Mouse (Mus musculus): ENCODE data around the gene Mtmr12. TPM values are rescaled to one million over a fixed set of nuclear protein-coding genes. Genes with fewer than 3 reads are reported as not detected.

Gene Mtmr12
- polyA plus RNA-seq, 1 experiment from 2014 or later, result 19.0 TPM

DNA sequence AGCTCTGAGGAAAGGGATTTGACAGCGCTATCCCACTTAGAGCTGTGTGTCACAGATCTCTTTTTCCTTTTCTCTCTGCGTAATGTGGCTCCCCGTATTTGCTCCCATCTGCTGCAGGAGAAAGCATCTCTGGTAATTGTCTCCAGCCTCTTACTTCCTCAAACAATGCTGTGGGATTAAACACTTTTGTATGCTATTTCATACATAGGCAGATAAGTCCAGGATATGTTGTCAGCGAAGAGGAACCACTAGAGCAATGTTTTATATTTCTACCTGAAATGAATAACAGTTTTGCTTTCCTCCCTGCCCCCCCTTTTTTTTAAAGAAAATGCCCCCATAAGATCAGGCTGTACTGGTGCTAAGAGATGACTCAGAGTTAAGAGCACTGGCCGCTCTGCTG, 103.7 kb downstream of the Mtmr12 start:
- Histone ChIP-seq H3K27me3 (ENCODE audit: insufficient read depth, poor library complexity, severe bottlenecking) (no peaks in the 10 kb centered on the region), H3K9me3 (no peaks in the 10 kb centered on the region), H3K4me1 (peaks cover 10% of the 10 kb centered on the region; the same call in 1 of the 2 replicates), H3K4me3 (no peak overlapping the region), H3K27ac (no peak overlapping the region), H3K36me3 (no peaks in the 10 kb centered on the region)
- no peak for DNase-seq (ENCODE audit: low spot score)
- WGBS, result 83% methylated on average over 5 of the region's 5 CpGs

DNA sequence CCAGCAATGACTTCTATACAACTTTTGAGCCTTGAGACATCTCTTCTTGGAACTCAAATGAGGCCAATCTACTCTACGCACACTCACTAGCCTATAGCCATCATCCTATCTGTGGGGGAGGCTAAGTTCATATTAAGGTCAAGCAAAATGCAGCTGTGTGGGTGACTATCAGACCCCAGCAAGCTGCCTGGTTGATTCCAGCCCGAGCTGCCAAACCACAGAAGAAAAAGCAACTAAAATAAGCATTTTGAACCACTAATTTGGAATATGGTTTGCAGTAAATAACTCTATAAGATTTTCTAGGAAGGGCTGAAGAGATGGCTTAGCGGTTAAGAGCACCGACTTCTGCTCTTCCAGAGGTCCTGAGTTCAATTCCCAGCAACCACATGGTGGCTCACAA, 105.8 kb downstream of the Mtmr12 start:
- Histone ChIP-seq H3K36me3 (no peaks in the 10 kb centered on the region), H3K4me1 (peaks cover 10% of the 10 kb centered on the region; the same call in 1 of the 2 replicates), H3K27ac (no peak overlapping the region), H3K4me3 (no peak overlapping the region), H3K27me3 (ENCODE audit: insufficient read depth, poor library complexity, severe bottlenecking) (no peaks in the 10 kb centered on the region), H3K9me3 (no peaks in the 10 kb centered on the region)
- 80% methylated on average over 4 of the region's 4 CpGs for WGBS
- DNase-seq (ENCODE audit: low spot score), result no peak

DNA sequence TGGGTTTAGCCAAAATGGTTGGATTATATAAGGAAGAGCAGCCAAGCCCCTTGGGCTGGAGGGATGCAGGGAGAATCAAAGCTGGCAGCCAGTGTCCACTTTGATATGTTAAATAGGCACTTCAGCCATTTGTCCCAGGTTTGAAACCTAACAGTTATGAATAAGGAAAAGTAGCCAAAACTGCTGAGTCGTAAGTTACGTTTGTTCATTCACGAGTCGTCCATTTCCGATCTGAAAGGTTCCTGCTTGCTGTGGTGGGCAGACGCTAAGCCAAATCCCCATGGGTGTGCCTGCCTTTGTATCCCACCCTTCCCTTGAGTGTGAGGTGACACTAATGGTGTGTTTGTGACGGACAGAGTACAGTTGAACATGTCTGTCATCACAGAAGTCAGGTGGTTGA, 106.6 kb downstream of the Mtmr12 start:
- H3K9me3 ChIP-seq, result no peaks in the 10 kb centered on the region
- H3K27ac ChIP-seq, result no peak overlapping the region
- no peak overlapping the region for H3K4me3 ChIP-seq
- 82% methylated on average over 7 of the region's 7 CpGs for WGBS
- H3K27me3 ChIP-seq (ENCODE audit: insufficient read depth, poor library complexity, severe bottlenecking), result no peaks in the 10 kb centered on the region
- no peaks in the 10 kb centered on the region for H3K36me3 ChIP-seq
- H3K4me1 ChIP-seq, result peaks cover 7% of the 10 kb centered on the region; the same call in 1 of the 2 replicates
- DNase-seq (ENCODE audit: low spot score), result no peak

DNA sequence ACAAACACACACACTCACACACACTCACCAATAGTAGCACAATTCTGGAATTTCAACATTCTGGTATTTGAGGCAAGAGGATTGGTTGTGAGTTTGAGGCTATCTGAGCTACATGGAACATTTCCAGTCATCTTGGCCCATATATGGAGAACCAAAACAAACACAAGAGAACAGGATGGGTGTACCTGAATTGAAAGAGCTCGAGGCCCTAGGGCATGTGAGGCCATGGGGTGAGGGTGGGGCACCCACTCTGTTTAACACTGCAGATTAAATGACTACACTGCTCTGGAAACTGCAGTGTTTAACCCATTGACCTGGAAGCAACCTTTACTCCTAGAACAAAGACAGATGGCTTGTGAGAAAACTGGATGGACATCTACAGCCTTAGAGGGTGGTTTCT, 108.4 kb downstream of the Mtmr12 start:
- no peaks in the 10 kb centered on the region for H3K36me3 ChIP-seq
- no peak for DNase-seq (ENCODE audit: low spot score)
- no peaks in the 10 kb centered on the region for H3K27me3 ChIP-seq (ENCODE audit: insufficient read depth, poor library complexity, severe bottlenecking)
- H3K4me3 ChIP-seq, result no peak overlapping the region
- WGBS, result 17% methylated on average over 1 of the region's 1 CpGs
- H3K9me3 ChIP-seq, result no peaks in the 10 kb centered on the region
- no peak overlapping the region for H3K27ac ChIP-seq
- no peaks in the 10 kb centered on the region for H3K4me1 ChIP-seq

DNA sequence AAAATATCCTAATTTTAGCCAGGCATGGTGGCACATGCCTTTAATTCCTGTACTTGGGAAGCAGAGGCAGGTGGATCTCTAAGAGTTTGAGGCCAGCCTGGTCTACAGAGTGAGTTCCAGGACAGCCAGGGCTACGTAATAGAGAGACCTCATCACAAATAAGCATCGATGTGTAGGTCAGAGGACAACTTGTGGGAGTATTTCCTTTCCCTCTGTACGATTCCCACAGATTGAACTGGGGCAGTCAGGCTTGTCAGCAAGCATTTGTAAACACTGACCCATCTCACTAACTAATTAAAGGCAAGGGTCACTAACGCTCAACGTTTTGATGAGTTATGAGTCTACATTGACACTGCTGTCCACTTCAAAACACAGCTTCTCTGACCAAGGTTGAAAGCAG, 109.8 kb downstream of the Mtmr12 start:
- no peaks in the 10 kb centered on the region for H3K36me3 ChIP-seq
- no peaks in the 10 kb centered on the region for H3K4me1 ChIP-seq
- DNase-seq (ENCODE audit: low spot score), result no peak
- H3K27me3 ChIP-seq (ENCODE audit: insufficient read depth, poor library complexity, severe bottlenecking), result 0 out of 2 replicates have a peak, but pooled peaks cover 7% of the 10 kb centered on the region
- no peak overlapping the region for H3K4me3 ChIP-seq
- H3K27ac ChIP-seq, result no peak overlapping the region
- 82% methylated on average over 5 of the region's 5 CpGs for WGBS
- no peaks in the 10 kb centered on the region for H3K9me3 ChIP-seq

DNA sequence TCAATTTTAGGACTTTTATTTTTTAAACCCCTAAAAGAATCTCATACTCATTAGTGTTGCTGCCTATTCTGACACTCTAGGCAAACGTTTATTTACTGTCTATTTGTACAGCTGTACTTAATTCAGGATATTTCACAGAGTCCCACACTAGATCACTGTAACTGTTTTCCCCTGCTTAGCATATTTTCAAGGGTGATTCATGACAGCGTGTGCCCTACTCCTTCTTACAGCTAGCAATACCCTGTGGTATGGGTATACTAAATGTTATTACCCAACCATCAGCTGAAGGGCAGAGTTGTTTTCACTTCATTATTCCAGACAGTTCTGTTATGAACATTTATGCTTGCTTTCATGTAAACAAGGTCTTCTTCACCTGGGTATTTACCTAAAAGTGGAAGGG, 111.2 kb downstream of the Mtmr12 start:
- no peak for DNase-seq (ENCODE audit: low spot score)
- Histone ChIP-seq H3K36me3 (no peaks in the 10 kb centered on the region), H3K9me3 (no peaks in the 10 kb centered on the region), H3K27me3 (ENCODE audit: insufficient read depth, poor library complexity, severe bottlenecking) (0 out of 2 replicates have a peak, but pooled peaks cover 7% of the 10 kb centered on the region), H3K27ac (no peak overlapping the region), H3K4me3 (no peak overlapping the region), H3K4me1 (peaks cover 4% of the 10 kb centered on the region; the same call in 1 of the 2 replicates)
- WGBS, result 57% methylated on average over 2 of the region's 2 CpGs

DNA sequence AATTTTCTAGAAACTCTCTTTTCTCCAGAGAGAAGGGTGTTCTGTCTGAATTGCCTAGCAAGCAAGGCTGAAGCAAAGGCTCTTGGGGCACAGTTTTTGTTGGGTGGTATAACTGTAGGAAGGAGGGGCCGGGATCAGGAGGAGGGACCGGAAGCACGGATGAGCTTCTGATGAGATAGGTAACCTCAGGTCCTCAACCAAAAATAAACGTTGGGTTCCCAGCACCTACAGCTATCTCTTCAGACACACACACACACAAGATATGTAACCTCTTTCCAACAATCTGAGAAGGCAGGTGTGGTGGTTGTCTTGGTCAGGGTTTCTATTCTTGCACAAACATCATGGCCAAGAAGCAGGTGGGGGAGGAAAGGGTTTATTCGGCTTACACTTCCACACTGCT, 112.5 kb downstream of the Mtmr12 start:
- H3K9me3 ChIP-seq, result no peaks in the 10 kb centered on the region
- H3K36me3 ChIP-seq, result no peaks in the 10 kb centered on the region
- H3K27me3 ChIP-seq (ENCODE audit: insufficient read depth, poor library complexity, severe bottlenecking), result 0 out of 2 replicates have a peak, but pooled peaks cover 7% of the 10 kb centered on the region
- H3K27ac ChIP-seq, result no peak overlapping the region
- no peak for DNase-seq (ENCODE audit: low spot score)
- H3K4me1 ChIP-seq, result peaks cover 4% of the 10 kb centered on the region
- H3K4me3 ChIP-seq, result no peak overlapping the region
- WGBS, result 80% methylated on average over 5 of the region's 5 CpGs

DNA sequence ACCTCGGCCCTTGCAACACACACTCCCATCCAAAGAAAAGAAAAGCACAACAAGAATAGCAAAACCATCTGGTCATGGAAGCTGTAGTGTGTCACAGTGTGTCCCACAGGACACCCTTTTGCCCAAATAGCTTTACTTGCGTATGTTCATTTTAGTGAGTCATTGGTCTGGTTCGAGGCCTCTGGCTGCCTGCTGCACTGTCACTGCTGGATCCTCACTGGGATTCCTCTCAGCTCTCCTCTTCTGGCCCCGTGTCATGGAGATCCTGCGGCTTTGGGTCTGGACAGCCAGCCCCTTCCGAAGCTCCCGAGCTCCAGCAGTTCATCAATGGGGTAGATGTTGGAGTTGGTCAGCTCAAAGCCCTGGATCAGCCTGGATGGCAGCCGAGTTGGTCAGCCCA, 113.6 kb downstream of the Mtmr12 start:
- Histone ChIP-seq H3K4me3 (no peak overlapping the region), H3K27ac (no peak overlapping the region), H3K27me3 (ENCODE audit: insufficient read depth, poor library complexity, severe bottlenecking) (0 out of 2 replicates have a peak, but pooled peaks cover 7% of the 10 kb centered on the region), H3K36me3 (no peaks in the 10 kb centered on the region), H3K9me3 (no peaks in the 10 kb centered on the region), H3K4me1 (peaks cover 4% of the 10 kb centered on the region)
- WGBS, result 77% methylated on average over 8 of the region's 8 CpGs
- no peak for DNase-seq (ENCODE audit: low spot score)

DNA sequence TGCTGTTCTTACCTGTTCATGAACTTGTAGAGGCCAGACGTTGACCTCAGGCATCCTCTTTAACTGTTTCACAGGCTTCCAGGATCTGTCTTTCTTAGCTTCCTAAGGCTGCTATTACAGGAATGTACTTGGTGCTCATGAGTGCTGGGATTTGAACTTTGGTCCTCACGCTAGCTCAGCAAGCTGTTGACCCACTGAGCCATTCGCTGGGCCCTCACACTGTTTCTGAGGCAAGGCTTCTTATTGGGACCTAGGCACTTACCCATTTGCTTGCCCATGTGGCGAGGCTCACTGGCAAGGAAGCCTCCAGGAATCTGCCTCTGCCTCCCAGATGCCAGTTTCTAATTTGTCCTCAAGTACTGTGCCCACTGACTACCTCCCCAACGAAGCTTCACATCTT, 115.1 kb downstream of the Mtmr12 start:
- Histone ChIP-seq H3K4me3 (peak overlapping the region; percentile 96; the same call in 1 of the 2 replicates), H3K4me1 (peaks cover 10% of the 10 kb centered on the region), H3K27ac (no peak overlapping the region), H3K36me3 (no peaks in the 10 kb centered on the region), H3K9me3 (no peaks in the 10 kb centered on the region), H3K27me3 (ENCODE audit: insufficient read depth, poor library complexity, severe bottlenecking) (0 out of 2 replicates have a peak, but pooled peaks cover 7% of the 10 kb centered on the region)
- DNase-seq (ENCODE audit: low spot score), result no peak
- 44% methylated on average over 5 of the region's 5 CpGs for WGBS

DNA sequence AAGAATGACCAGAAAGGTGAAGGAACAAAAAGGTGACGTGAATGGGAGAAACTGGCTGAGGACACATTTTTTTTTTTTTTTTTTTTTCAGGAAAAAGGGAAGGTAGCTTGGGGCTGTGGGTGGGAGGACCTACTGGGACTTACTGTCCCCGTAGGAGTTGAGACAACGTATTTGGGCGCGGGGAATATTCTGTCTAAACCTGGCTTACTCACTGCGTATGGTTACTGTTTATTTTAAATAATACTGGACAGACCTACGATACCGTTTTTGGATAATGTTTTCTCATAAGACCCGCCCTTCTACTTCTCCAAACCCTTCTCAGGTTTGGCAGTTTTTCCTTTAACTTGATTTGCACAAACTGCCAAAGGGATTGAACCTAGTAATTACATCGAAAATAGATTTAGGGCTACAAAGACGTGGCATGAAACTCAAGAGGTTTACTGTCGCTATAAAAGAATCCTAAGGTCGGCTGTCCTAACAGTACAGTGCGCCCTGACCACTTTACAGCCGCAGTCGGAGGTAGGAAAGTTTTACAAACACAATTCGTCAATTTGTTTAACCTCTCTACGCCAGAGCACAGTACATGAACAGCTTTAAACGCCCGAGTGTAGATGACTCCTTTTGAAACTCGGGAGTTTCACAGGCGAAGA, 115.7 kb downstream of the Mtmr12 start:
- Histone ChIP-seq H3K9me3 (no peaks in the 10 kb centered on the region), H3K4me1 (peaks cover 11% of the 10 kb centered on the region), H3K36me3 (peaks cover under 1% of the 10 kb centered on the region; the same call in 1 of the 2 replicates), H3K27me3 (ENCODE audit: insufficient read depth, poor library complexity, severe bottlenecking) (0 out of 2 replicates have a peak, but pooled peaks cover 7% of the 10 kb centered on the region), H3K4me3 (peak overlapping the region; percentile 96), H3K27ac (peak overlapping the region; percentile 97)
- 4% methylated on average over 22 of the region's 22 CpGs for WGBS
- DNase-seq (ENCODE audit: low spot score), result no peak

DNA sequence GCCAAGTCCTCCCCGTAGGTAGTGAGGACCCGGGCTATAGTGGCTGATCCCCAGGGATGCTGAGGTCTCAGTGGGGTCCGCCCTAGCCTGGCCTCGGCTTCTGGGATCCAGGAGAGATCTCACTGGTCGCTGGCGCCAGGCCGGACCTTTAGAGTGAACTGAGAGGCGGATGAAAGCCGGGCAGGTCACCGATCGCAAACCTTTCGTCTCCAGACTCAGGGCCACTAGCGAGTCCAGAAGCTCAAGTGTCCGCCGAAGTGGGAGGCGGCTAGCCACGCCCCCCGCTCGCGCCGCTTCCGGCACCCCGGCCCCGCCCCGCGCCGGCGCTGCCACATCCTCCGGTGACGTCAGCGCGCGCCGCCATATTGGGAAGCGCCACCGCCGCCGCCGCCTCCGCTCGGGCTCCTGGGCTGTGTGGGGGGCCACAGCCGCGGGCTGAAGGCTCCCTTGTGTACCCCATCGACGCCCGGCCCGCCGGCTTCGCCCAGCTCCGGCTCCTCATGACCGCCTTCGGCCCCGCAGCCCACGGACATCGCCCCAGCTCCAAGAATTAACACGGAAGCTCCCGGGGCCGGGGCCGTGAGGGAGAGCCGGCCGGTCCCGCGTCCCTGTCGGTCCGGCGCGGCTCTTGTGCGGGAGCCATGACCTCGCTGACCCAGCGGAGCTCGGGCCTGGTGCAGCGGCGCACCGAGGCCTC, 116.4 kb downstream of the Mtmr12 start, which contains the start of gene Golph3:
Golph3 (plus strand) TSS at position 360 of the 697 bp plus-strand sequence.
- no peaks in the 10 kb centered on the region for H3K9me3 ChIP-seq
- peak within 1 kb of the TSS; percentile 97 for H3K27ac ChIP-seq
- DNase-seq (ENCODE audit: low spot score), result peak; percentile 96
- peaks cover 14% of the 10 kb centered on the region for H3K4me1 ChIP-seq
- peak within 1 kb of the TSS; percentile 96 for H3K4me3 ChIP-seq
- 0 out of 2 replicates have a peak, but pooled peaks cover 7% of the 10 kb centered on the region for H3K27me3 ChIP-seq (ENCODE audit: insufficient read depth, poor library complexity, severe bottlenecking)
- under 1% methylated on average over 74 of the region's 74 CpGs for WGBS
- H3K36me3 ChIP-seq, result peaks cover 6% of the 10 kb centered on the region; the same call in 1 of the 2 replicates

DNA sequence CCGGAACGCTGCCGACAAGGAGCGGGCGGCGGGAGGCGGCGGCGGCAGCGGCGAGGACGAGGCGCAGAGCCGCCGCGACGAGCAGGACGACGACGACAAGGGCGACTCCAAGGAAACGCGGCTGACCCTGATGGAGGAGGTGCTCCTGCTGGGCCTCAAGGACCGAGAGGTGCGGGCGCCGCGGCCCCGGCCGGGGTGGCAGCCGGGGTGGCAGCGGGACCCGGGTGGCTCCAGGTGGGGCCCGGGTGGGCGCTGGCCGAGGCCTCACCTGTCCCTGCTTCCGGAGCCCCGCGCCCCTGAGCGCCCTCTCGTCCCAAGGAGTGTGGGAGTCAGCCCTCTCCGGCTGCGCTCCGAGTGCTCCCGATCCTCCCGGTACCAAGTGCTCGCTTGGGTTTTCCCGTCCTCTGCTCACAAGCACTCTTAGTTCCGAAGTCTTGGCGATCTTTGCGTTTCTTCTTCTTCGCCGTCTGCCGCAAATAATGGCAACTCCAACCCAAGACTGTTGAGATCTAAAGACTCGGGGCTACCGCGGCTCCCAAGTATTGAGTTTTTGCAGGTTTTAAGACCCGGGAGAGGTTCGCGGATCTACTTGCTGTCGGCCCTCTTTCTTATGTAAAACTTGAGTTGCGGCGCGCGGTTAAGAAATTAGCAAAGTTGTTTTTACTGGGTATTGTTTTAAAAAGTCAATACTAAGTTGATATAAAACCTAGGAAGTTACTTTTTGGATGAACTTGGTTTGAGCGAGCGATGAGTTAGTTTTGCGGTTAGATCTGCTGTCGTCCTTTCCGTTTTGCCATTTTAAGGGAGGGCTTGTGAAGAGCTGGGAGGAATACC, 117.2 kb downstream of the Mtmr12 start, which contains the start of gene 1810049J17Rik:
1810049J17Rik (minus strand) TSS at position 112 of the 834 bp plus-strand sequence.
- H3K27ac ChIP-seq, result peak within 1 kb of the TSS; percentile 97
- peaks cover 6% of the 10 kb centered on the region; the same call in 1 of the 2 replicates for H3K36me3 ChIP-seq
- DNase-seq (ENCODE audit: low spot score), result peak; percentile 84
- no peaks in the 10 kb centered on the region for H3K9me3 ChIP-seq
- H3K4me1 ChIP-seq, result peaks cover 14% of the 10 kb centered on the region
- WGBS, result under 1% methylated on average over 70 of the region's 70 CpGs
- peak within 1 kb of the TSS; percentile 96 for H3K4me3 ChIP-seq
- 0 out of 2 replicates have a peak, but pooled peaks cover 7% of the 10 kb centered on the region for H3K27me3 ChIP-seq (ENCODE audit: insufficient read depth, poor library complexity, severe bottlenecking)

Measured in heart, embryonic 10.5 days (tissue).